Mouse (Mus musculus): Measurements from ENCODE around the gene Adamtsl3. TPM values are rescaled to one million over a fixed set of nuclear protein-coding genes. Genes with fewer than 3 reads are reported as not detected.

Gene Adamtsl3
- polyA plus RNA-seq (2011; ENCODE audit: insufficient read length, low read depth, missing spikeins) = 16.3 and 33.1 TPM in 2 replicates

GRCm38 (mm10) chr7:82335211-82336121, at the start of gene Adamtsl3:
Gene Adamtsl3, plus strand, starts transcription at chr7:82335694.
- Histone ChIP-seq H3K27ac (ENCODE audit: insufficient read depth, low read length) (no peak within 1 kb of the TSS), H3K4me3 (ENCODE audit: insufficient read depth, low read length) (peak within 1 kb of the TSS; percentile 43), H3K4me1 (ENCODE audit: control insufficient read depth, insufficient read depth, low read length) (no peaks in the 10 kb centered on the region)
- TF ChIP-seq POLR2A (IDR thresholded peaks at IDR 0.05; ENCODE audit: low read depth, low read length) = no peak
- TF ChIP-seq CTCF (IDR thresholded peaks at IDR 0.05; ENCODE audit: borderline replicate concordance, insufficient read depth, low read length) = no peak

GRCm38 (mm10) chr7:82287242-82287641, 48.3 kb upstream of the Adamtsl3 start:
- Histone ChIP-seq H3K4me1 (ENCODE audit: control insufficient read depth, insufficient read depth, low read length) (no peaks in the 10 kb centered on the region), H3K4me3 (ENCODE audit: insufficient read depth, low read length) (no peak overlapping the region)
- TF ChIP-seq POLR2A (IDR thresholded peaks at IDR 0.05; ENCODE audit: low read depth, low read length) = no peak
- TF ChIP-seq CTCF (IDR thresholded peaks at IDR 0.05; ENCODE audit: borderline replicate concordance, insufficient read depth, low read length) = peak; percentile 10; the same call in 1 of the 2 replicates

GRCm38 (mm10) chr7:82293441-82293840, 42.1 kb upstream of the Adamtsl3 start:
- TF ChIP-seq CTCF (IDR thresholded peaks at IDR 0.05; ENCODE audit: borderline replicate concordance, insufficient read depth, low read length) (no peak), POLR2A (IDR thresholded peaks at IDR 0.05; ENCODE audit: low read depth, low read length) (no peak)
- Histone ChIP-seq H3K4me3 (ENCODE audit: insufficient read depth, low read length) (no peak overlapping the region), H3K27ac (ENCODE audit: insufficient read depth, low read length) (no peak overlapping the region), H3K4me1 (ENCODE audit: control insufficient read depth, insufficient read depth, low read length) (no peaks in the 10 kb centered on the region)

More at GRCm38 (mm10) chr7:82287242-82287641, 48.3 kb upstream of the Adamtsl3 start:
- no peak overlapping the region for H3K27ac ChIP-seq (ENCODE audit: insufficient read depth, low read length)

- no peak overlapping the region for H3K4me3 ChIP-seq (ENCODE audit: insufficient read depth, low read length)
- no peak overlapping the region for H3K27ac ChIP-seq (ENCODE audit: insufficient read depth, low read length)
- TF ChIP-seq POLR2A (IDR thresholded peaks at IDR 0.05; ENCODE audit: low read depth, low read length) (no peak), CTCF (IDR thresholded peaks at IDR 0.05; ENCODE audit: borderline replicate concordance, insufficient read depth, low read length) (no peak)
- H3K4me1 ChIP-seq (ENCODE audit: control insufficient read depth, insufficient read depth, low read length) = no peaks in the 10 kb centered on the region
Observed at GRCm38 (mm10) chr7:82294083-82294482, 41.4 kb upstream of the Adamtsl3 start.

GRCm38 (mm10) chr7:82294611-82295010, 40.9 kb upstream of the Adamtsl3 start:
- H3K27ac ChIP-seq (ENCODE audit: insufficient read depth, low read length) = no peak overlapping the region
- no peaks in the 10 kb centered on the region for H3K4me1 ChIP-seq (ENCODE audit: control insufficient read depth, insufficient read depth, low read length)
- TF ChIP-seq CTCF (IDR thresholded peaks at IDR 0.05; ENCODE audit: borderline replicate concordance, insufficient read depth, low read length) (no peak), POLR2A (IDR thresholded peaks at IDR 0.05; ENCODE audit: low read depth, low read length) (no peak)
- H3K4me3 ChIP-seq (ENCODE audit: insufficient read depth, low read length) = no peak overlapping the region

- no peaks in the 10 kb centered on the region for H3K4me1 ChIP-seq (ENCODE audit: control insufficient read depth, insufficient read depth, low read length)
- TF ChIP-seq POLR2A (IDR thresholded peaks at IDR 0.05; ENCODE audit: low read depth, low read length) (no peak), CTCF (IDR thresholded peaks at IDR 0.05; ENCODE audit: borderline replicate concordance, insufficient read depth, low read length) (no peak)
- H3K4me3 ChIP-seq (ENCODE audit: insufficient read depth, low read length) = no peak overlapping the region
- no peak overlapping the region for H3K27ac ChIP-seq (ENCODE audit: insufficient read depth, low read length)
Observed at GRCm38 (mm10) chr7:82308398-82308797, 27.1 kb upstream of the Adamtsl3 start.

- H3K4me3 ChIP-seq (ENCODE audit: insufficient read depth, low read length) = no peak overlapping the region
- no peak for TF ChIP-seq CTCF (IDR thresholded peaks at IDR 0.05; ENCODE audit: borderline replicate concordance, insufficient read depth, low read length)
- TF ChIP-seq POLR2A (IDR thresholded peaks at IDR 0.05; ENCODE audit: low read depth, low read length) = no peak
- no peaks in the 10 kb centered on the region for H3K4me1 ChIP-seq (ENCODE audit: control insufficient read depth, insufficient read depth, low read length)
- no peak overlapping the region for H3K27ac ChIP-seq (ENCODE audit: insufficient read depth, low read length)
Observed at GRCm38 (mm10) chr7:82318515-82318914, 17.0 kb upstream of the Adamtsl3 start.

- H3K4me3 ChIP-seq (ENCODE audit: insufficient read depth, low read length) = no peak overlapping the region
- H3K27ac ChIP-seq (ENCODE audit: insufficient read depth, low read length) = no peak overlapping the region
- TF ChIP-seq CTCF (IDR thresholded peaks at IDR 0.05; ENCODE audit: borderline replicate concordance, insufficient read depth, low read length) (no peak), POLR2A (IDR thresholded peaks at IDR 0.05; ENCODE audit: low read depth, low read length) (no peak)
- H3K4me1 ChIP-seq (ENCODE audit: control insufficient read depth, insufficient read depth, low read length) = no peaks in the 10 kb centered on the region
Observed at GRCm38 (mm10) chr7:82326616-82327015, 8.9 kb upstream of the Adamtsl3 start.

- TF ChIP-seq POLR2A (IDR thresholded peaks at IDR 0.05; ENCODE audit: low read depth, low read length) (no peak), CTCF (IDR thresholded peaks at IDR 0.05; ENCODE audit: borderline replicate concordance, insufficient read depth, low read length) (no peak)
- H3K4me1 ChIP-seq (ENCODE audit: control insufficient read depth, insufficient read depth, low read length) = no peaks in the 10 kb centered on the region
- H3K27ac ChIP-seq (ENCODE audit: insufficient read depth, low read length) = no peak overlapping the region
- H3K4me3 ChIP-seq (ENCODE audit: insufficient read depth, low read length) = no peak overlapping the region
Observed at GRCm38 (mm10) chr7:82327201-82327600, 8.3 kb upstream of the Adamtsl3 start.

- no peaks in the 10 kb centered on the region for H3K4me1 ChIP-seq (ENCODE audit: control insufficient read depth, insufficient read depth, low read length)
- TF ChIP-seq CTCF (IDR thresholded peaks at IDR 0.05; ENCODE audit: borderline replicate concordance, insufficient read depth, low read length) (no peak), POLR2A (IDR thresholded peaks at IDR 0.05; ENCODE audit: low read depth, low read length) (no peak)
- H3K27ac ChIP-seq (ENCODE audit: insufficient read depth, low read length) = no peak overlapping the region
- H3K4me3 ChIP-seq (ENCODE audit: insufficient read depth, low read length) = no peak overlapping the region
Observed at GRCm38 (mm10) chr7:82327881-82328280, 7.6 kb upstream of the Adamtsl3 start.
